Mouse (Mus musculus) cortical plate, adult 2 months (tissue): ENCODE data around the gene Gm44511.
"Not testable (repeated sequence)": the region's sequence is repeated elsewhere in the genome, so short reads cannot be mapped to it uniquely, and the experiment has no call there.

Experiments used
- CTCF ChIP-seq: fragments of 200-500 bp; IDR thresholded peaks from 2 replicates; pipeline ENCODE4 v1.5.1; 2011; ENCODE audit warnings: mild to moderate bottlenecking, control low read depth, low read length; ENCODE audit not compliant: insufficient read depth; ENCODE audit errors: extremely low read depth
- POLR2A ChIP-seq: fragments of 200-500 bp; IDR thresholded peaks from 2 replicates; pipeline ENCODE4 v1.6.1; 2011; ENCODE audit warnings: mild to moderate bottlenecking, low read length, control low read depth; ENCODE audit not compliant: insufficient read depth; ENCODE audit errors: extremely low read depth

GRCm38 (mm10) chr6:128760016-128760415 is 66.1 kb downstream of the Gm44511 start:
- TF ChIP-seq CTCF, POLR2A: not testable (repeated sequence)
